Mouse (Mus musculus): ENCODE measurements at regions not wholly inside any gene's neighbourhood (a gene's known extent, or its start where the extent isn't known, plus 50 kb on each side); places are given as distances from the start of the nearest gene placed in this dataset.

DNA sequence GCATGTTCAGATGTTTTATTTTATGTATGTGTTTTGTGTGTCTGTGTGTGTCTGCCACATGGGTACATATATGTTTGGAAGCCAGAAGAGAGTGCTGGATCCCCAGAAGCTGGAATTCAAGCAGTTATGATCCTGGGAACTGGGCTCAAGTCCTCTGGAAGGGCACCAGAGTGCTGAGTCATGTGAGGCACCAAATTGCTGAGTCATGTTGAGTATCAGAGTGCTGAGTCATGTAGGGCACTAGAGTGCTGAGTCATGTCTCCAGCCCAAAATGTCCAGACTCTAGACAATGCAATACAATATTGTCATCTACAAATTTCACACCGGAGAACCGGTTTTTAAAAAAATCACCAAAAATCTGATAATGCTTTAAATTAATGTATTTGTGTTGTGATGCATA is 120.1 kb downstream of the Abhd5 start:
- no peak for TF ChIP-seq CTCF (IDR thresholded peaks at IDR 0.05; ENCODE audit: extremely low read depth, insufficient read depth, low read length)
- TF ChIP-seq POLR2A (IDR thresholded peaks at IDR 0.05; ENCODE audit: extremely low read depth, insufficient read depth, low read length): no peak

Data from cortical plate, adult 2 months (tissue).